In the genomic region with DNA sequence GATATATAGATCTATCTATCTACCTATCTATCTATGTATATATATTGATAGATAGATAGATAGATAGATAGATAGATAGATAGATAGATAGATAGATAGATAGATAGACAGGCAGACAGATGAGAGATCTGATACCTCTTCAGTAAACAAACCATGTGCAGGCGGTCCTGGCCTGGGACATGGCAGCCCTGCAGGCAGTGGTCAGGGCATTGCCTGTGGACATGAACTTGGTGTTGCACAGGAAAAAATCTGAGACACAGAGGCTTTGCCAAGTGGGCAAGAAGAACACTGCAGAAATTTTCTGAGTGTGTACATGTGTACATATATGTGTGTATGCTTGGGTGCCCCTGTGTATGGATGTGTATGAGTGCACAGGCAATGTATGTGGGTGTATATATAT, we compare ENCODE assay signal across 22 mouse cellular contexts. TPM values are rescaled to one million over a fixed set of nuclear protein-coding genes. Genes with fewer than 3 reads are reported as not detected.
DNase-seq lines count a peak whose midpoint lies in the region; ATAC-seq and TF ChIP-seq lines count a peak whose summit lies in the region.
"Had no signal": no experiment of that assay in that cellular context is flagged by ENCODE, and none has a peak within 500 bp of the region (broad histone marks: within the 10 kb centered on the region; RNA-seq: fewer than 3 reads in every experiment).

No protein-coding gene starts in this region.

- TF ChIP-seq RAD21 in MEL (IDR thresholded peaks at IDR 0.05; ENCODE audit: low read depth, low read length) = no peak

- TF ChIP-seq EP300 in MEL (IDR thresholded peaks at IDR 0.05; ENCODE audit: low read depth in 1 of 2, low read length in 2 of 2) = no peak

- no peak overlapping the region for H3K9ac ChIP-seq in heart, embryonic 12.5 days
- H3K9ac ChIP-seq in MEL (ENCODE audit: control insufficient read depth, low read depth, low read length, poor library complexity, severe bottlenecking) = no peak overlapping the region

- H3K27ac ChIP-seq in heart, embryonic 10.5 days = no peak overlapping the region
- H3K27ac ChIP-seq in heart, embryonic 12.5 days (ENCODE audit: poor library complexity, severe bottlenecking) = no peak overlapping the region
- H3K27ac ChIP-seq in MEL (ENCODE audit: control insufficient read depth, low read depth, low read length) = no peak overlapping the region

- H3K9me3 ChIP-seq in heart, embryonic 10.5 days = no peaks in the 10 kb centered on the region
- H3K9me3 ChIP-seq in heart, embryonic 12.5 days (replicated peaks) = no peaks in the 10 kb centered on the region
- no peaks in the 10 kb centered on the region for H3K9me3 ChIP-seq in MEL (replicated peaks; ENCODE audit: insufficient read depth, low read length)
- H3K9me3 ChIP-seq: G1E had no signal

- no peak overlapping the region for H3K4me3 ChIP-seq in heart, embryonic 10.5 days
- no peak overlapping the region for H3K4me3 ChIP-seq in heart, embryonic 12.5 days
- no peak overlapping the region for H3K4me3 ChIP-seq in MEL (ENCODE audit: control insufficient read depth in 1 of 2, insufficient read depth in 1 of 2, low read depth in 2 of 2, low read length in 2 of 2)

- WGBS in heart, embryonic 10.5 days = 81% methylated on average over 1 of the region's 1 CpGs
- 70% methylated on average over 1 of the region's 1 CpGs for WGBS in heart, embryonic 12.5 days

- no peaks in the 10 kb centered on the region for H3K79me2 ChIP-seq in MEL (ENCODE audit: control insufficient read depth, insufficient read depth, low read length, poor library complexity)

- no peaks in the 10 kb centered on the region for H3K27me3 ChIP-seq in heart, embryonic 10.5 days (ENCODE audit: insufficient read depth, poor library complexity, severe bottlenecking)
- H3K27me3 ChIP-seq in heart, embryonic 12.5 days (replicated peaks) = no peaks in the 10 kb centered on the region
- H3K27me3 ChIP-seq in MEL (ENCODE audit: control insufficient read depth in 1 of 2, insufficient read depth in 2 of 2, low read length in 2 of 2) = peaks cover 0 to 1% of the 10 kb centered on the region in 2 experiments; a peak in 1 of 4 replicates
- H3K27me3 ChIP-seq: CH12.LX, Patski had no signal

- no peak for ATAC-seq in heart, embryonic 12.5 days (ENCODE audit: insufficient number of reproducible peaks, low FRiP score)
- ATAC-seq: activated CD4-positive, CD25-positive, alpha-beta regulatory T cell, adult 4 months; CD4-positive, CD25-positive, alpha-beta regulatory T cell, adult 4 months; Patski had no signal

- peak; percentile 76 for DNase-seq in heart, adult 11 months
- no peak for DNase-seq in heart, adult 9 months (ENCODE audit: low spot score in 2 of 2)
- DNase-seq in heart, embryonic 10.5 days (ENCODE audit: low spot score) = peak; percentile 60
- no peak for DNase-seq in MEL (ENCODE audit: low read depth, low spot score)
- no peak for DNase-seq in frontal cortex, postnatal 14 days (ENCODE audit: low spot score in 2 of 2)
- DNase-seq: adrenal gland, adult 2 months; adrenal gland, adult 8-10 months; adrenal gland, postnatal 10 days; adrenal gland, postnatal 14 days; adrenal gland, postnatal 25 days; adrenal gland, postnatal 36 days; B cell, adult 2 months; cerebellum, adult 11 months; cerebellum, adult 11-12 months; cerebellum, adult 18-20 months; cerebellum, adult 2 months had no signal

- H3K4me1 ChIP-seq in heart, embryonic 10.5 days = peaks cover 5% of the 10 kb centered on the region; the same call in 1 of the 2 replicates
- no peaks in the 10 kb centered on the region for H3K4me1 ChIP-seq in heart, embryonic 12.5 days (replicated peaks)
- peaks cover 0 to 3% of the 10 kb centered on the region in 2 experiments; a peak in 1 of 4 replicates for H3K4me1 ChIP-seq in MEL (ENCODE audit: control insufficient read depth in 1 of 2, insufficient read depth in 2 of 2, low read length in 2 of 2)

- TF ChIP-seq CTCF in MEL (IDR thresholded peaks at IDR 0.05 in 2 of 3, conservative IDR thresholded peaks at IDR 0.05 in 1 of 3; ENCODE audit: control insufficient read depth in 1 of 3, insufficient read depth in 1 of 3, low read depth in 2 of 3, low read length in 3 of 3, poor library complexity in 1 of 3, severe bottlenecking in 1 of 3) = no peak

- H3K36me3 ChIP-seq in heart, embryonic 10.5 days = no peaks in the 10 kb centered on the region
- no peaks in the 10 kb centered on the region for H3K36me3 ChIP-seq in heart, embryonic 12.5 days
- no peaks in the 10 kb centered on the region for H3K36me3 ChIP-seq in MEL (ENCODE audit: control insufficient read depth in 1 of 2, insufficient read depth in 2 of 2, low read length in 2 of 2)
- H3K36me3 ChIP-seq: G1E had no signal

- TF ChIP-seq POLR2A in MEL (IDR thresholded peaks at IDR 0.05; ENCODE audit: control insufficient read depth in 1 of 2, insufficient read depth in 1 of 2, low read depth in 1 of 2, low read length in 2 of 2, poor library complexity in 1 of 2) = no peak

- no peak overlapping the region for H3K4me2 ChIP-seq in heart, embryonic 12.5 days

TF ChIP-seq in MEL, 35 proteins besides CTCF, POLR2A, EP300 and RAD21:
- TF ChIP-seq GATA1 (IDR thresholded peaks at IDR 0.05; ENCODE audit: low read depth, low read length) = 0 out of 2 replicates have a peak, but pooled peaks have one; percentile 21
- no peak for TF ChIP-seq SMC3 (IDR thresholded peaks at IDR 0.05; ENCODE audit: low read depth, low read length)

RNA-seq across cellular contexts. Expression of a gene that starts 26.8 kb away (rescaled TPM):
- polyA plus RNA-seq in heart, embryonic 10.5 days (2016; fragmentation: Nextera tagmentation; extraction: Ambion mirVana) = 64.1 and 74.8 TPM in 2 replicates
- 64.8 and 72.8 TPM in 2 replicates for polyA plus RNA-seq in heart, embryonic 12.5 days (2016; fragmentation: Nextera tagmentation; extraction: Ambion mirVana)
- total RNA-seq in MEL (2012; rRNA removed) = 15.2 and 17.5 TPM in 2 replicates
- 10 to 100 TPM in 1 of 2 experiments, not detected in 1; 54.7 TPM for polyA plus RNA-seq in MEL (2012; ENCODE audit: insufficient read depth in 1 of 2, insufficient read length in 2 of 2, low read depth in 1 of 2, low replicate concordance in 2 of 2, missing spikeins in 1 of 2)

Comparison
In these comparisons a context has a peak if more than half of its experiments do, and no peak if none do; other contexts are left out.
1. DNase-seq: peak in heart, adult 11 months (single experiment) and heart, embryonic 10.5 days (single experiment); none in heart, adult 9 months (0 of 2), MEL (single experiment) and frontal cortex, postnatal 14 days (0 of 2).